Mouse (Mus musculus) liver, adult 2 months (tissue): Measurements from ENCODE around the gene Plch2.

Source experiments
- CTCF ChIP-seq: fragments of 200-500 bp; IDR thresholded peaks from 2 replicates; pipeline ENCODE4 v1.5.1; 2011; ENCODE audit warnings: low read depth, low read length, control low read depth
- POLR2A ChIP-seq: fragments of 200-500 bp; IDR thresholded peaks from 2 replicates; pipeline ENCODE4 v1.6.1; 2011; ENCODE audit warnings: low read length, control low read depth; ENCODE audit not compliant: insufficient read depth; ENCODE audit errors: extremely low read depth

DNA sequence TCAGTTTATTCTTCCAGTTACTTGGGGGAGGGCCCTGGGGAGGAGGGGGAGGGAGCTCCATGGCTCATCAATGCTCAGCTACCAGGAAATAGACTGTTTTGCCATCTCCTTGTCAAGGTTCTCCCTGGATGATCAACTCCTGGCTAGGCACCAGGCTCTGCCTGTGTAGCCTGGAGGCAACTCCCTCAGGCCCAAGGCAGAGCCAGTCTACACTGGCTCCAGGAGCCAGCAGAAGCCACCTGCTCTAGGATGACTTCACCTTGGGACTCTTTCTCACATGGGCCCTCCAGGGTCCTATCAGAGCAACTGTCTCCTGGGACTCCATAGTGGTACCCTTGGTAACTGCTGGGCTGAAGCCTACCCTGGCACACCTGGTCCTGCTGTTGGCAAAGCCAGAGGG is 48.5 kb downstream of the Plch2 start:
- no peak for TF ChIP-seq CTCF
- no peak for TF ChIP-seq POLR2A
